Mouse (Mus musculus) forebrain, embryonic 12.5 days (tissue): ENCODE results near the gene Irf6. TPM values are rescaled to one million over a fixed set of nuclear protein-coding genes. Genes with fewer than 3 reads are reported as not detected.

Experiments
- ATAC-seq: fragments of 200-750 bp; cut with Nextera tagmentation; 2 replicates; pipeline ENCODE4 v1.8.0; 2017; ENCODE audit warnings: moderate TSS enrichment; ENCODE audit not compliant: low FRiP score
- H3K27ac ChIP-seq: fragments of 300-500 bp; sonication (generic); 2 replicates; pipeline ENCODE4 v1.5.1; 2016; ENCODE audit warnings: mild to moderate bottlenecking
- H3K27me3 ChIP-seq: fragments of 300-500 bp; sonication (generic); 2 replicates; pipeline ENCODE4 v1.6.1; 2016; ENCODE audit warnings: mild to moderate bottlenecking
- H3K36me3 ChIP-seq: fragments of 300-500 bp; sonication (generic); replicated peaks from 2 replicates; pipeline ENCODE4 v1.6.1; 2016; ENCODE audit warnings: mild to moderate bottlenecking
- H3K4me1 ChIP-seq: fragments of 300-500 bp; sonication (generic); 2 replicates; pipeline ENCODE4 v1.6.1; 2016
- H3K4me2 ChIP-seq: fragments of 300-500 bp; sonication (generic); 2 replicates; pipeline ENCODE4 v1.6.1; 2016; ENCODE audit warnings: mild to moderate bottlenecking, moderate library complexity
- H3K4me3 ChIP-seq: fragments of 300-500 bp; sonication (generic); replicated peaks from 2 replicates; pipeline ENCODE4 v1.5.1; 2016; ENCODE audit warnings: mild to moderate bottlenecking
- H3K9ac ChIP-seq: fragments of 300-500 bp; sonication (generic); 2 replicates; pipeline ENCODE4 v1.6.1; 2016; ENCODE audit warnings: mild to moderate bottlenecking
- H3K9me3 ChIP-seq: fragments of 300-500 bp; sonication (generic); 2 replicates; pipeline ENCODE4 v1.6.1; 2016
- WGBS: fragments of 180-500 bp; shearing (Covaris S2); methylation state at CpG from one replicate; pipeline ENCODE4 v1.1.7; 2016; 5-methylcytosine and 5-hydroxymethylcytosine counted together
- polyA plus RNA-seq: library from polyadenylated mRNA; unstranded; fragments of >200 nt; fragmentation: Nextera tagmentation; extraction: Ambion mirVana; gene quantifications from 2 replicates; pipeline ENCODE4 v1.2.1, GENCODE M21; 2016

The Irf6 gene
- polyA plus RNA-seq, 1 experiment from 2014 or later, result 1.6 TPM

GRCm38 (mm10) chr1:193159613-193160012 lies 6.7 kb downstream of the Irf6 start:
- H3K27me3 ChIP-seq, result peaks cover 13% of the 10 kb centered on the region; the same call in 1 of the 2 replicates
- no peak overlapping the region for H3K27ac ChIP-seq
- H3K9ac ChIP-seq, result no peak overlapping the region
- ATAC-seq, result no peak
- H3K4me2 ChIP-seq, result no peak overlapping the region
- peaks cover 10% of the 10 kb centered on the region for H3K4me1 ChIP-seq
- H3K36me3 ChIP-seq, result no peaks in the 10 kb centered on the region
- WGBS, result 54% methylated on average over 1 of the region's 1 CpGs
- H3K4me3 ChIP-seq, result no peak overlapping the region
- no peaks in the 10 kb centered on the region for H3K9me3 ChIP-seq

- Histone ChIP-seq H3K4me1 (peaks cover 10% of the 10 kb centered on the region), H3K27me3 (peaks cover 7% of the 10 kb centered on the region; the same call in 1 of the 2 replicates), H3K27ac (no peak overlapping the region), H3K36me3 (no peaks in the 10 kb centered on the region), H3K4me2 (peak overlapping the region; percentile 48), H3K9me3 (no peaks in the 10 kb centered on the region), H3K4me3 (peak overlapping the region; percentile 18), H3K9ac (no peak overlapping the region)
- WGBS, result 14% methylated on average over 18 of the region's 18 CpGs
- ATAC-seq, result no peak
Observed at GRCm38 (mm10) chr1:193160317-193161032, 7.6 kb downstream of the Irf6 start.

DNA sequence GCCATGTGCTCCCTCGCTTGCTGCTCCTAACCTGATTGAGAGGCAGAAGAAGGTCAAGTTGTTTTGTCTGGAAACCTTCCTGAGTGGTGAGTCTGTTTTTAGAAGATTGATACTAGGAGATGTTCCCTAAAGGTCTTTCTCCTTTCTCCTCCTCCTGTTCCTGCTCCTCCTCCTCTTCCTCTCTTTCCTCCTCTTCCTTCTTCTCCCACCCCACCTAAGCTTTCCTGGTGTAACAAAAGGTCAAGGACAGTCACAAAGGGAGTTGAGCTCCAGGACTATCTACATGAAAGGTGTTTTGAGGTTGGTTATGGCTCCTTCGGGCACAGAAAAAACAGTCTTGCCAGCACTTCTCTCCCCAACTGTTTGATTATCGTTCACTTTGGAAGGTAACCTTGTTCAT lies 14.8 kb downstream of the Irf6 start, which contains the start of gene A130010J15Rik:
Gene A130010J15Rik, plus strand, starts transcription at position 301 of the 400 bp plus-strand sequence.
- H3K9ac ChIP-seq, result no peak within 1 kb of the TSS
- H3K27me3 ChIP-seq, result no peaks in the 10 kb centered on the region; the same call in 1 of the 2 replicates
- no peaks in the 10 kb centered on the region for H3K36me3 ChIP-seq
- ATAC-seq, result no peak
- no peaks in the 10 kb centered on the region for H3K9me3 ChIP-seq
- H3K4me1 ChIP-seq, result peaks cover 8% of the 10 kb centered on the region
- no peak within 1 kb of the TSS for H3K4me3 ChIP-seq
- no peak within 1 kb of the TSS for H3K27ac ChIP-seq
- 90% methylated on average over 3 of the region's 3 CpGs for WGBS
- no peak within 1 kb of the TSS for H3K4me2 ChIP-seq

- WGBS, result 96% methylated on average over 7 of the region's 7 CpGs
- ATAC-seq, result no peak
- H3K27ac ChIP-seq, result no peak overlapping the region
- H3K9ac ChIP-seq, result no peak overlapping the region
- H3K4me2 ChIP-seq, result no peak overlapping the region
- no peaks in the 10 kb centered on the region for H3K36me3 ChIP-seq
- no peak overlapping the region for H3K4me3 ChIP-seq
- no peaks in the 10 kb centered on the region for H3K9me3 ChIP-seq
- H3K27me3 ChIP-seq, result no peaks in the 10 kb centered on the region; the same call in 1 of the 2 replicates
- peaks cover 15% of the 10 kb centered on the region for H3K4me1 ChIP-seq
Observed at GRCm38 (mm10) chr1:193169228-193169627, 16.3 kb downstream of the Irf6 start.

- Histone ChIP-seq H3K9ac (no peak overlapping the region), H3K27ac (no peak overlapping the region), H3K9me3 (no peaks in the 10 kb centered on the region), H3K27me3 (no peaks in the 10 kb centered on the region; the same call in 1 of the 2 replicates), H3K4me2 (no peak overlapping the region), H3K36me3 (no peaks in the 10 kb centered on the region), H3K4me1 (peaks cover 17% of the 10 kb centered on the region), H3K4me3 (no peak overlapping the region)
- whole genome bisulfite sequencing, result 84% methylated on average over 2 of the region's 2 CpGs
- no peak for ATAC-seq
Observed at GRCm38 (mm10) chr1:193169856-193170255, 16.9 kb downstream of the Irf6 start.

- WGBS, result under 1% methylated on average over 48 of the region's 48 CpGs
- ATAC-seq, result peak; percentile 99
- no peaks in the 10 kb centered on the region for H3K27me3 ChIP-seq
Observed at GRCm38 (mm10) chr1:193172991-193173809, 20.3 kb downstream of the Irf6 start.

GRCm38 (mm10) chr1:193173810-193174129 lies 20.9 kb downstream of the Irf6 start:
- Histone ChIP-seq H3K4me2 (peak overlapping the region; percentile 63), H3K4me1 (peaks cover 20% of the 10 kb centered on the region), H3K9ac (peak overlapping the region; percentile 75), H3K9me3 (no peaks in the 10 kb centered on the region), H3K27ac (peak overlapping the region; percentile 71), H3K4me3 (peak overlapping the region; percentile 67), H3K27me3 (no peaks in the 10 kb centered on the region), H3K36me3 (no peaks in the 10 kb centered on the region)
- WGBS, result 21% methylated on average over 9 of the region's 9 CpGs
- no peak for ATAC-seq

More at GRCm38 (mm10) chr1:193172991-193173809, 20.3 kb downstream of the Irf6 start:
- Histone ChIP-seq H3K27ac (peak overlapping the region; percentile 71), H3K36me3 (no peaks in the 10 kb centered on the region), H3K4me2 (peak overlapping the region; percentile 63), H3K9me3 (no peaks in the 10 kb centered on the region), H3K4me1 (peaks cover 20% of the 10 kb centered on the region), H3K9ac (peak overlapping the region; percentile 75), H3K4me3 (peak overlapping the region; percentile 67)

- Histone ChIP-seq H3K27me3 (no peaks in the 10 kb centered on the region), H3K4me2 (peak overlapping the region; percentile 63), H3K9me3 (no peaks in the 10 kb centered on the region), H3K4me1 (peaks cover 20% of the 10 kb centered on the region), H3K4me3 (peak overlapping the region; percentile 67), H3K27ac (no peak overlapping the region), H3K36me3 (no peaks in the 10 kb centered on the region), H3K9ac (peak overlapping the region; percentile 75; the same call in 1 of the 2 replicates)
- no peak for ATAC-seq
- WGBS, result 94% methylated on average over 13 of the region's 13 CpGs
Observed at GRCm38 (mm10) chr1:193174143-193174733, 21.3 kb downstream of the Irf6 start.

DNA sequence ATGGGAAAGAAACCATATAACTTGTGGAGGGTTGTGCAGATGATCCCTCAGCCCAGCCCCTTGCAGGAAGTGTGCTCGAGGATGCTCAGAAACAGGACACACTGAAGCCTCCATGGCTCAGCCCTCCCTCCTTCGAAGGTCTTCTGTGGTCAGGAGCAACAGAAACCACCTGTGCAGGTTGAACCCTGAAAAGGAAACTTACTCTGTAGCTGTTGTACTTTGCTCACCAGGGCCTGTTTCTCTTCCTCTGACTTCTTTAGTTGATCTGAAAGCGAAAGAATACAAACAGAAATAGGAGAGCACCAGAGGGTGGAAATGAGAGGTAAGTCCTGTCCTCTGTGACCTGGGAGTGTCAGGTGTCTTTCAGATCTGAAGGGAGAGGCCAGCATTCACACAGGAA lies 28.2 kb downstream of the Irf6 start:
- H3K4me1 ChIP-seq, result no peaks in the 10 kb centered on the region; the same call in 1 of the 2 replicates
- WGBS, result 90% methylated on average over 3 of the region's 3 CpGs
- ATAC-seq, result no peak
- 0 out of 2 replicates have a peak, but pooled peaks cover 7% of the 10 kb centered on the region for H3K27me3 ChIP-seq
- no peak overlapping the region for H3K9ac ChIP-seq
- no peaks in the 10 kb centered on the region for H3K36me3 ChIP-seq
- H3K9me3 ChIP-seq, result no peaks in the 10 kb centered on the region
- no peak overlapping the region for H3K4me2 ChIP-seq
- H3K4me3 ChIP-seq, result no peak overlapping the region
- no peak overlapping the region for H3K27ac ChIP-seq

DNA sequence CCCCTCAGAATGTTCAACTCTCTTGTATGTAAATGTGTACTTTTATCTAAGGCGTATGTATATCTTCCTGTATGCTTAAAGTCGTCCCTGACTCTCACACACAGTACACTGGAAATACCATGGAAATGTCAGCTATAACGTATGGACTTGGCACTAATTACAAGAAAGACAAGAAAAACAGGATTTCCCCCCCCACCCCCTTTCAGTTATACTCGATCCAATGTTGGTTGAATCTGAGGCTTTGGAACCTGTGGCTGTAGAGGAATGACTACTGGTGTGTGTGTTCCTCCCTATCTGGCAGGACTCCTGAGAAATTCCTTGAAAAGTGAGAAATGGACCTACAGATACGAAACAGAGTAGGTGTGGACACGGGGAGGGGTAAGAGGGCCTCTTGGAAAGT lies 35.3 kb downstream of the Irf6 start:
- H3K9ac ChIP-seq, result no peak overlapping the region
- H3K27me3 ChIP-seq, result 0 out of 2 replicates have a peak, but pooled peaks cover 8% of the 10 kb centered on the region
- no peak overlapping the region for H3K4me2 ChIP-seq
- no peaks in the 10 kb centered on the region for H3K9me3 ChIP-seq
- H3K36me3 ChIP-seq, result no peaks in the 10 kb centered on the region
- 90% methylated on average over 6 of the region's 6 CpGs for WGBS
- H3K27ac ChIP-seq, result no peak overlapping the region
- H3K4me1 ChIP-seq, result peaks cover 17% of the 10 kb centered on the region
- H3K4me3 ChIP-seq, result no peak overlapping the region
- ATAC-seq, result no peak

DNA sequence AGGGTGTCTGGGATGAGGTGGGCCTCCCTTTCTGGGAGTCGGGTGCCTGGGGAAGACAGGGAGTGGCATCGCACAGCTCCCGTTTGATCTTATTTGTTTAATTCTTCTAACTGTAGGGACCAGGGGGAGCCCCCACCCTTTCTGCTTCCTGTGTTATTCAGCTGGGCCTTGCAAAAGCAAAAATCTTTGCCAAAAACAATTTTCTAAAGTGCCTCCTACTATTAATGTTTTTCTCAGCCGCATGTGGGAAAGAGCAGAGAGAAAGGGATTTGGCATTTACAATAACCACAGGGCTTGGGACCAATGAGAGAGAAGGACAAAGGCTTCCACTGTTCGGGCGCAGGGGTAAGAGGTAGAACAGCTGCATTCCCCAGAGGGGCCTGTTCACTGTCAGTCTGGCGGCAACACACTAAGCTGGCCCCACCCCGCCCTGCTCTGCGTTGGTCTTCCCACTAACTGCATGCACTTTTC lies 36.3 kb downstream of the Irf6 start:
- Histone ChIP-seq H3K9ac (no peak overlapping the region), H3K9me3 (no peaks in the 10 kb centered on the region), H3K4me3 (no peak overlapping the region), H3K27me3 (0 out of 2 replicates have a peak, but pooled peaks cover 8% of the 10 kb centered on the region), H3K4me1 (peaks cover 17% of the 10 kb centered on the region), H3K4me2 (0 out of 2 replicates have a peak overlapping the region, but pooled peaks have one; percentile 8), H3K27ac (peak overlapping the region; percentile 68), H3K36me3 (no peaks in the 10 kb centered on the region)
- peak; percentile 90 for ATAC-seq
- WGBS, result 19% methylated on average over 9 of the region's 9 CpGs

DNA sequence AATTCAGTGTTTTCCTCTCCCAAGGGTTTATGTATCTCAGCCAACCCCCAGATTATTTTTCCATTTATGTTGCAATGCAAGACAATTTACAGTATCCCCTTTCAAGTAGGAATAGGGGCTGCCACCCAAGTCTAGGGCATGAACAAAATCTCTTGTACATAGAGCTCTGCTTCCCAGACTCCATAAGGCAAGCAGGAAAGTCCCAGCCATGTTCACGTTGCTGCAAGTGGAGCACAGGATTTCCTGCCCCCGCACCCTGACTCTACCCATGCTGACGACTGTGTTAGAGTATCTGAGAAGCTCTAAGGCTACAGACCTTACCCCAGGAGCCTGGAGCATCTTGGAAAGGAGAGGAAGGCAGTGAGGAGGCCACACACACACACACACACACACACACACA lies 36.9 kb downstream of the Irf6 start:
- Histone ChIP-seq H3K4me3 (no peak overlapping the region), H3K27ac (peak overlapping the region; percentile 2; the same call in 1 of the 2 replicates), H3K27me3 (0 out of 2 replicates have a peak, but pooled peaks cover 3% of the 10 kb centered on the region), H3K4me1 (peaks cover 17% of the 10 kb centered on the region), H3K4me2 (no peak overlapping the region), H3K9ac (no peak overlapping the region), H3K9me3 (no peaks in the 10 kb centered on the region), H3K36me3 (no peaks in the 10 kb centered on the region)
- WGBS, result 55% methylated on average over 3 of the region's 3 CpGs
- no peak for ATAC-seq
